Mouse (Mus musculus): Measurements from ENCODE around the gene Synpo2. TPM values are rescaled to one million over a fixed set of nuclear protein-coding genes. Genes with fewer than 3 reads are reported as not detected.

Synpo2 gene
- polyA plus RNA-seq, 1 experiment from 2014 or later, result 1.4 TPM

DNA sequence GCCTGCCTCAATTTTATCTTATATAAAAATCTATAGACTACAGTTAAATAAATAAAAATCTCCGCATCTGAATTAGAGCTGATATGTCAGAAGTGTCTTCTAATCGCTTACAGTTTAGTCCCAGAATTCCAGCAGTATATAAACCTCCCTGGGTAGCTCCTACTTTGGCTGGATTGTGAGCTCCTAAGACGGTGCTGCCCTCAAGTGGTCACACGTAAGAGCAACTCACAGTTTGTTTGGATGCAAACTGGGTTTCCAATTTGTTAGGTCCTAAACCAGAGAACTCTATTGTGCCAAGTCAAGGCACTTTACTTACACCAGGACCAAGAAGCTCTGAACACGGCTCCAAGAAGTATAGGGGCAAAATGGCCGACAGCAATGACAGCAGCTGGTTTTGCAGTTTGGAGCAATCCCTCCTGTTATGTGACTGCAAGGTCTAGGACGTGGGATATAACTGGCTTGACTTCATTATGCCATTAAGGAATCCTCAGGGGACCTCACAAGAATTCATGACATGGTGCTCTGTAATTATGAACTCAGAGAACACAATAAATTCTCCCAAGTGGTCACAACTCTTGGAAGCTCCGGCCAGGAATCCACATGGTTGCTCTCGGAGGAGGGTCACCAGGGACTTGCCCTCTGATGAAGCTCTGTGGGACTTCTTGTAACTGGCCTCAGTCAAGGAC, 76.7 kb downstream of the Synpo2 start:
- H3K4me3 ChIP-seq, result no peak overlapping the region

DNA sequence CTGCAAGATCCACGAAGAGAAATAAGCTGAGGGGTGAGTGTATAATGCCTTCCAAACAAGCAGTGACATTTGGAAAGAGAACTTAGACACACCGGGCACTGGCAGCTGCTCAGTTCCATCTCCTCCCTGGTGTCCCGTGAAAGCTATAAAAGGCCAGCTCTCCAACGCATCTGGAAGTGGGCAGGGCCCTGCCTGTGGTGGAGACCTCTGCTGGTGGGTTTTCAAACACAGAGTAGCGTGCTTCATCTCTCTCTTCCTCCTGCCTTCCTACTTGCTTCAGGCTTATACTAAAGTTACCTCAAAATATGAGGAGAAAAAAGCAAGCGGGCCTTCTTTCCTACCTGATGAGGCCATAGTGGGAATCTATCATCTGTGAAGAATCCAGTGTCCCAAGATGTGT, 77.4 kb downstream of the Synpo2 start:
- Histone ChIP-seq H3K36me3 (no peaks in the 10 kb centered on the region), H3K27ac (no peak overlapping the region), H3K4me3 (no peak overlapping the region), H3K27me3 (no peaks in the 10 kb centered on the region), H3K4me1 (replicated peaks) (peaks cover 10% of the 10 kb centered on the region), H3K9ac (0 out of 2 replicates have a peak overlapping the region, but pooled peaks have one; percentile 8), H3K9me3 (no peaks in the 10 kb centered on the region), H3K4me2 (no peak overlapping the region)
- no peak for ATAC-seq (ENCODE audit: low FRiP score)
- WGBS, result 42% methylated on average over 6 of the region's 6 CpGs

More for the DNA sequence above, 76.7 kb downstream of the Synpo2 start:
- 30% methylated on average over 9 of the region's 9 CpGs for WGBS
- ATAC-seq (ENCODE audit: low FRiP score), result peak; percentile 40; the same call in 1 of the 2 replicates
- H3K27me3 ChIP-seq, result no peaks in the 10 kb centered on the region
- no peak overlapping the region for H3K9ac ChIP-seq
- peaks cover 10% of the 10 kb centered on the region for H3K4me1 ChIP-seq (replicated peaks)
- no peak overlapping the region for H3K27ac ChIP-seq
- H3K36me3 ChIP-seq, result no peaks in the 10 kb centered on the region
- H3K9me3 ChIP-seq, result no peaks in the 10 kb centered on the region
- H3K4me2 ChIP-seq, result no peak overlapping the region

DNA sequence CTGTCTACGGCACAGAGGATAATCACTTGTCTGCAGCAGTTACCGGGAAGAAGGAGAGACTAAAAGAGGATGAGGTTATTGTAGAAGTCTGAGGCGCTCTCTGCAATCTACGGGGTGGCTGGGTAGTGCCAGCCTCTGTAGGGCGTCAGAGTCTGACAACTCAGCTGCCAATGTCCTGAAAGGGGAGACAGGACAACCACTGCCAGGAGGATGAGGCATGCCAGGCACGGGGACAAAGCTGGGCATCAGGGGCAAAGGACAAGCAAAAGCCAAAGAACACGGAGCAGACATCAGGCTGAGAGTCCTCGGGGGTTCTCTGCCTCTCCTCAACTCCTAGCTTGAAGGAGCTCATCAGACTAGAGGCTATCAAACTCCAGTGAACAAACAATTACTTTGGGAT, 82.6 kb downstream of the Synpo2 start:
- WGBS, result 83% methylated on average over 8 of the region's 8 CpGs
- Histone ChIP-seq H3K4me2 (no peak overlapping the region), H3K4me3 (no peak overlapping the region), H3K27me3 (no peaks in the 10 kb centered on the region), H3K9ac (no peak overlapping the region), H3K4me1 (replicated peaks) (no peaks in the 10 kb centered on the region), H3K27ac (no peak overlapping the region), H3K36me3 (no peaks in the 10 kb centered on the region), H3K9me3 (no peaks in the 10 kb centered on the region)
- ATAC-seq (ENCODE audit: low FRiP score), result no peak

DNA sequence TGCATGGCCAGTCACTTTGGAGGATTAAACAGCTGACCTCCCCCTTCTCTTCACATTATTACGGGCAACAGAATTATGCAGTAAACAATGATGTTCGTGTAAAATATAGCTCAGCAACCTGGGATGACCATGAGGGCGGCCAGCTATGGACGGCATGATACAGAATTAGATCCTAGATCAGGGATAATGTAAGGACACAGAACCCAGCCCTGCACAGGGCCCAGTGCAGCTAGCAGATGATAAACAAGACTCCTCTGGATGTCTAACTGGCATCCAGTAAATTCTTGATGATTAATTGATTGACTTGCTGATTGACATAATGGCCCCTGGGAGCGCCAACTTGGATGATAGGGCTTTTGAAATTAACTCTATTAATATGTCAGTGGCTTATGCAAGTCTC, 83.0 kb downstream of the Synpo2 start:
- Histone ChIP-seq H3K9me3 (no peaks in the 10 kb centered on the region), H3K27ac (no peak overlapping the region), H3K36me3 (no peaks in the 10 kb centered on the region), H3K4me1 (replicated peaks) (no peaks in the 10 kb centered on the region), H3K4me2 (no peak overlapping the region), H3K4me3 (no peak overlapping the region), H3K27me3 (no peaks in the 10 kb centered on the region), H3K9ac (no peak overlapping the region)
- WGBS, result 92% methylated on average over 5 of the region's 5 CpGs
- no peak for ATAC-seq (ENCODE audit: low FRiP score)

DNA sequence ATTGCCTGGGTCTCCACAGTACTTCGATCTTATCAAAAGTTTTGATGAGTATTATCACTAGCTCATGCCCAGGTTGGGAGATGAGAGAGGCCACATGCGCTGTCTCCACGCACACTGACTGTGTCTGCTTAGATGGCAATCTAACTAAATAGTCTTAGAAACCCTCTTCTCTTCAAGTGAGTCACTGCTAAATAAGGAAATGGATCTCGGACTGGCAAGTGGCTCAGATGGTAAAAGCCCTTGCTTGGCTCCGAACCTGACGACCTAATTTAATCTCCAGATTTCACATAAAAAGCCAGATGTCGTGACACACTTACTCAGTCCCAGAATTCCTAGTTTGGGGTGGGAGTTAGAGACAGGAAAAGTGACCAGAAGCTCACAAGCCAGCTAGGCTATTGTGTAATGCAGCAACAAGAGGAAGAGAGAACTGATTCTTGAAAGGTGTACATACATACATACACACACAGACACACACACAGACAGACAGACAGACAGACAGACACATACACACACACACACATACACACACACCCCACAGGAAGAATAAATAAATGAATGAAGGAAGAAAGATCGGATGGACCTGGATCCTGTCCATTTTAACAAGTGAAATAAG, 85.3 kb downstream of the Synpo2 start:
- no peaks in the 10 kb centered on the region for H3K9me3 ChIP-seq
- no peaks in the 10 kb centered on the region for H3K27me3 ChIP-seq

DNA sequence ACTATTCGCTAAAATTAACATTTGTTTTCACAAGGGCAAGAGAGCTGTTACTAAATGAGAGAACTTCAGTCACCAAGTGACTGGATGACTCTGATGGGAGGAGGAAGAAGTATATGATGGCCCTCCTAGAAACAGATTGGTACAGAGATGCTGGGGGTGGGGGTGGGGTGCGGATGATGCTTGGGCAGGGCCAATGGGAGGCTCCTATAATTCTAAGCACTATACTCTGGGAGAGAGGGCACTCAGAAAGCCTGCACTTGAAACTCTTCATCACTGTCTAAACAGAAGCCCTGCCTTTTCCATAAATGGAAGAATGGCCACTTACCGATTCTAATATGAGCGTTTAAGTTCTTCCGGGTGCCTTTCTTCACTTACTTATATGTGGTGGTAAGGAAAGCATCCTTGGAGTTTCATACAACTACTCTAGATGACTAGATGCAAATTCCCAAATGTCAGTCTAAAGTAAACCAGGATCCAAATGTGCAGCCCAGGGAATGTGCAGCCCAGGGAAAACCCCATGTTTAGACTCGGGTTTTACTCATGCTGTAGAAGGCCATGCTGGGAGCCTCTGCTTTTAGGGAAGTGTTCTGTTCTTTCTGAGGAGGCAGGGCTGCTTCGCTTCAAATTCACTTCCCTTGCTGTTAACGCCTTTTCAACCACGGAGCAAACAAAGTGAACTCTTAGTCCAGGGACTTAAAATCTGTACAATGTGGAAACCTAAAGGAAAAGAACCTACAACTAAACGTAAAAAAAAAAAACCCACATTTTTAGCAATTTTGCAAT, 86.4 kb downstream of the Synpo2 start:
- Histone ChIP-seq H3K36me3 (no peaks in the 10 kb centered on the region), H3K4me2 (no peak overlapping the region), H3K27ac (no peak overlapping the region), H3K9ac (no peak overlapping the region), H3K4me1 (replicated peaks) (no peaks in the 10 kb centered on the region), H3K27me3 (no peaks in the 10 kb centered on the region), H3K9me3 (no peaks in the 10 kb centered on the region), H3K4me3 (no peak overlapping the region)
- 91% methylated on average over 10 of the region's 10 CpGs for WGBS
- no peak for ATAC-seq (ENCODE audit: low FRiP score)

More for the DNA sequence above, 85.3 kb downstream of the Synpo2 start:
- 82% methylated on average over 8 of the region's 8 CpGs for WGBS
- Histone ChIP-seq H3K36me3 (no peaks in the 10 kb centered on the region), H3K4me1 (replicated peaks) (no peaks in the 10 kb centered on the region), H3K9ac (no peak overlapping the region), H3K4me2 (no peak overlapping the region), H3K27ac (no peak overlapping the region), H3K4me3 (no peak overlapping the region)
- no peak for ATAC-seq (ENCODE audit: low FRiP score)

DNA sequence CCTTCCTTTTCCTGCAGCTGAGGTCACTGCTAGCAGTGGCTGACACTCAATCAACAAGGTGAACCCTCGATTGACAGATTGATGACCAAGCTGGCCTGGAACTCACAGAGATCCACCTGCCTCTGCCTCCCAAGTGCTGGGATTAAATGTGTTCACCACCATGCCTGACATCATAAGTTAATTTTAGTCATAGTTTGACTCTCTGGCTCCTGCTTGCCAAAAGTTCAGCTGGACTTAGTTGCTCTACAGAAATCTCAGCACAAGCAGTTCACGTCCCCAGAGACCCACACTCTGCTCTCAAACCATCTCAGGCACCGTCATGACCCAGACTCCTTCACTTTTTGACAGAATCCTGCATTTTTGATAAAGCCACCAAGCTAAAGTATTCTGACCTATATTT, 87.3 kb downstream of the Synpo2 start:
- WGBS, result 84% methylated on average over 3 of the region's 3 CpGs
- no peak overlapping the region for H3K4me2 ChIP-seq

DNA sequence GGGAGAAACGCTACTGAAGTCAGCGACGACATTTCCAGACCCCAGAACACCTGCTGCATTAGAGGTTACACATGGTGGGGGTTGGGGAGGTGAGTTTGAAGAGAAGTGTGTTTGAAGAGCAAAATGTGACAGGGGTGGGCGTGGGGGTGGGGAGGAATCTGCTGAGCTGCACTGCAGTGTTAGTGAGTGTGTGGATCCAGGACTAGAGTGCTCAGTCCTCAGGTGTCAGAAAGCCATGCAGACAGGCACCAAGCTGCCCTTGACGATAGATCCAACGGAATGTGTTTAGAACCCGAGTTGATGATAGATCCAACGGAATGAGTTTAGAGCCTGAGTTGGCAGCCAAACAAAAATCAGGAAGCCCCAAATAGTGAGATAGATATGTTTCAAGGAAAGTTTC, 89.4 kb downstream of the Synpo2 start:
- Histone ChIP-seq H3K27ac (no peak overlapping the region), H3K9me3 (no peaks in the 10 kb centered on the region), H3K4me2 (no peak overlapping the region), H3K9ac (no peak overlapping the region), H3K4me1 (replicated peaks) (no peaks in the 10 kb centered on the region), H3K36me3 (no peaks in the 10 kb centered on the region), H3K4me3 (no peak overlapping the region), H3K27me3 (no peaks in the 10 kb centered on the region)
- WGBS, result 89% methylated on average over 8 of the region's 8 CpGs
- no peak for ATAC-seq (ENCODE audit: low FRiP score)

More for the DNA sequence above, 87.3 kb downstream of the Synpo2 start:
- ATAC-seq (ENCODE audit: low FRiP score), result no peak
- H3K9me3 ChIP-seq, result no peaks in the 10 kb centered on the region
- no peaks in the 10 kb centered on the region for H3K36me3 ChIP-seq
- no peak overlapping the region for H3K27ac ChIP-seq
- no peaks in the 10 kb centered on the region for H3K4me1 ChIP-seq (replicated peaks)
- H3K27me3 ChIP-seq, result no peaks in the 10 kb centered on the region
- no peak overlapping the region for H3K9ac ChIP-seq
- H3K4me3 ChIP-seq, result no peak overlapping the region

DNA sequence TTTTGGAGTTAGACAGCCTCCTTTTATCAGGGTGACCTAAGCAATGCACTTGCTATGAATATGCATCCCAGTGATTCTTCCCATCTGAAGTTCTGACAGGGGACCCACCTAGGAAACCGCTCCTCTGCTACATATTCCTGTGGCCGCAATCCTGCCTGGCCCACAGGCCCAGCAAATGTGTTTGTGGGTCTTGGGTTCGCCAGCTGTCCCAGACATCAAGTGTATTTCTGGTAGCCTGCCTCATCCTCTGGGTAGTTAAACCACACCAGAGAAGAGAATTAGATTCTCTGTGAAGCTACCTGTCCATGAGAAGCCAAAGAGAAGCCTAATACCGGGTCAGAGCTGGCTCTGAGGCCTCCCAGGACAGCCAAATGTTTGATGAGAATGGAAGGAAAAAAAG, 90.0 kb downstream of the Synpo2 start:
- H3K4me3 ChIP-seq, result no peak overlapping the region
- WGBS, result 84% methylated on average over 4 of the region's 4 CpGs
- H3K27me3 ChIP-seq, result no peaks in the 10 kb centered on the region
- H3K4me2 ChIP-seq, result no peak overlapping the region
- H3K9me3 ChIP-seq, result no peaks in the 10 kb centered on the region
- H3K9ac ChIP-seq, result no peak overlapping the region
- ATAC-seq (ENCODE audit: low FRiP score), result no peak
- no peaks in the 10 kb centered on the region for H3K4me1 ChIP-seq (replicated peaks)
- no peak overlapping the region for H3K27ac ChIP-seq
- no peaks in the 10 kb centered on the region for H3K36me3 ChIP-seq

DNA sequence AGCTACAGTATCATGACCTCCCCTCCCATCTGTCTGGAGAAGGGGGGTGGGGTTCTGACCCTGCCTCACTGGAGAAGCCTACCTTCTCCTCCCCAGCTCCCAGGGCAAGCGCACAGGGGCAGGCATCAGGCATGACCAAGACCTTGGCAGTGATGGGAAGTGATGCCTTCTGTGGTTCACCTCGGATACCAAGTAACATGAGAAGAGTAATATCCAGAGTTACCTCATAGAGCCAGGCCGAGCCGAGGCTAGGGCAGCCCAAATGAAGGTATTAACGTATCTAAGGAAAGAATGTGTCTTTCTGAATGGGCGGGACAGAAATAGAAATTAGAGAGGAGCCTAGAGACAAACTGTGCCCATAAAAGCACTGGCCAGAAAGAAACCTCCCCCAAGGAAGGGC, 92.5 kb downstream of the Synpo2 start:
- H3K9me3 ChIP-seq, result no peaks in the 10 kb centered on the region
- no peaks in the 10 kb centered on the region for H3K36me3 ChIP-seq
- H3K9ac ChIP-seq, result no peak overlapping the region
- H3K4me2 ChIP-seq, result no peak overlapping the region
- ATAC-seq (ENCODE audit: low FRiP score), result no peak
- H3K27me3 ChIP-seq, result no peaks in the 10 kb centered on the region
- no peaks in the 10 kb centered on the region for H3K4me1 ChIP-seq (replicated peaks)
- no peak overlapping the region for H3K4me3 ChIP-seq
- no peak overlapping the region for H3K27ac ChIP-seq
- WGBS, result 88% methylated on average over 6 of the region's 6 CpGs

DNA sequence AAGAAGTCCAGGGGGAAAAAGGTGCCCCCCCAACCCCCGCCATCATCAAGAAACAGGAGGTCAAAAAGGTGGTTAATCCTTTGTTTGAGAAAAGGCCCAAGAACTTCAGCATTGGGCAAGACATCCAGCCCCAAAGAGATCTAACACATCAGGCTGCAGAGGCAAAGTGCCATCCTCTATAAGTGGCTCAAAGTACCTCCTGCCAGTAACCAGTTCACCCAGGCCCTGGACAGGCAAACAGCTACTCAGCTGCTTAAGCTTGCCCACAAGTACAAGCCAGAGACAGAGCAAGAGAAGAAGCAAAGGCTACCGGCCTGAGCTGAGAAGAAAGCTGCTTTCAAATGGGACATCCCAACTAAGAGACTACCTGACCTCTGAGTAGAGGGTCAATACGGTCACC, 93.7 kb downstream of the Synpo2 start:
- Histone ChIP-seq H3K27me3 (no peaks in the 10 kb centered on the region), H3K9me3 (no peaks in the 10 kb centered on the region), H3K36me3 (no peaks in the 10 kb centered on the region), H3K4me1 (replicated peaks) (no peaks in the 10 kb centered on the region), H3K4me3 (no peak overlapping the region), H3K4me2 (no peak overlapping the region), H3K9ac (no peak overlapping the region), H3K27ac (no peak overlapping the region)
- no peak for ATAC-seq (ENCODE audit: low FRiP score)
- WGBS, result 88% methylated on average over 3 of the region's 3 CpGs

DNA sequence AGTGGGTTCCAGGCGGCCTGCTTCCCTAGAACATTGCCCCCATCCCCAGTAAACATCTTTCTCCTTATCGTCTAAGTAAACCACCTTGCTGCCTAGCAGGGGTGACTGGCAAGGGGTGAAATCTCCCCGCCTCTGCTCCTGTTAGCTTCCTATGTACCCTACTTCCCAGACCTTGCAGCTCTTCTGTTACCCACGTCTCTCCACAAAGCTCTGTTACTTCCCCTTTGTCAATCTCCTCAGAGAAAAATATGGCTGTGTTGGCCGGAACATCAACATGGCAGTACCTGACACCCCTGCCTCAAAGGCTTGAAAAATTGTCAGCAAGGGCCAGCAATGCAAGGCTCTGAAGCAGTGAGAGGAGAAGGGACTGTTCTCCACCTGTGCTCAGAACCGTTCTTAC, 94.9 kb downstream of the Synpo2 start:
- no peak for ATAC-seq (ENCODE audit: low FRiP score)
- Histone ChIP-seq H3K9me3 (no peaks in the 10 kb centered on the region), H3K27me3 (no peaks in the 10 kb centered on the region), H3K4me2 (no peak overlapping the region), H3K4me3 (no peak overlapping the region), H3K27ac (no peak overlapping the region), H3K9ac (no peak overlapping the region), H3K36me3 (no peaks in the 10 kb centered on the region), H3K4me1 (replicated peaks) (no peaks in the 10 kb centered on the region)
- 86% methylated on average over 6 of the region's 6 CpGs for WGBS
